Mouse (Mus musculus) heart, embryonic 11.5 days (tissue): ENCODE measurements around the gene Plcg1. TPM values are rescaled to one million over a fixed set of nuclear protein-coding genes. Genes with fewer than 3 reads are reported as not detected.

Source experiments
- polyA plus RNA-seq: library from polyadenylated mRNA; unstranded; fragments of >200 nt; fragmentation: Nextera tagmentation; extraction: Ambion mirVana; gene quantifications from 2 replicates; pipeline ENCODE4 v1.2.1, GENCODE M21; 2014

Gene Plcg1
- polyA plus RNA-seq, 1 experiment from 2014 or later = 31.0 TPM

Other genes starting within 250 kb of the Plcg1 start
- gene Top1, start 85.4 kb upstream of the Plcg1 start, polyA plus RNA-seq = 53.2 and 65.4 TPM in 2 replicates
- 5.1 and 6.2 TPM in 2 replicates for gene Zhx3, start 141.7 kb downstream of the Plcg1 start, polyA plus RNA-seq
- 0.83 and 1.1 TPM in 2 replicates for gene Lpin3, start 149.4 kb downstream of the Plcg1 start, polyA plus RNA-seq
- 0.83 and 1.5 TPM in 2 replicates for gene Emilin3, start 181.0 kb downstream of the Plcg1 start, polyA plus RNA-seq